Mouse (Mus musculus): Measurements from ENCODE around the gene D6Wsu163e. TPM values are rescaled to one million over a fixed set of nuclear protein-coding genes. Genes with fewer than 3 reads are reported as not detected.

The D6Wsu163e gene
- polyA plus RNA-seq, 1 experiment, result 15.9 TPM

Other genes starting within 250 kb of the D6Wsu163e start
- gene Kcna6, start 199.3 kb upstream of the D6Wsu163e start, polyA plus RNA-seq (2012; ENCODE audit: insufficient read depth, insufficient read length, missing spikeins), result 0.63 and 0.87 TPM in 2 replicates
- gene Ndufa9, start 90.8 kb upstream of the D6Wsu163e start, polyA plus RNA-seq (2012; ENCODE audit: insufficient read depth, insufficient read length, missing spikeins), result 523 and 772 TPM in 2 replicates
- gene Akap3, start 86.9 kb upstream of the D6Wsu163e start, polyA plus RNA-seq (2012; ENCODE audit: insufficient read depth, insufficient read length, missing spikeins), result not detected in 2 replicates
- gene Dyrk4, start 18.1 kb upstream of the D6Wsu163e start, polyA plus RNA-seq (2012; ENCODE audit: insufficient read depth, insufficient read length, missing spikeins), result not detected in 2 replicates
- 1.3 TPM in 1 of 2 replicates, not detected in the other for gene Rad51ap1, start 375 bp upstream of the D6Wsu163e start, polyA plus RNA-seq (2012; ENCODE audit: insufficient read depth, insufficient read length, missing spikeins)
- gene Fgf6, start 75.6 kb downstream of the D6Wsu163e start, polyA plus RNA-seq (2012; ENCODE audit: insufficient read depth, insufficient read length, missing spikeins), result not detected in 2 replicates
- gene Fgf23, start 132.9 kb downstream of the D6Wsu163e start, polyA plus RNA-seq (2012; ENCODE audit: insufficient read depth, insufficient read length, missing spikeins), result not detected in 2 replicates
- 12.9 and 14.6 TPM in 2 replicates for gene Tigar, start 169.6 kb downstream of the D6Wsu163e start, polyA plus RNA-seq (2012; ENCODE audit: insufficient read depth, insufficient read length, missing spikeins)
- 12.2 and 44.0 TPM in 2 replicates for gene Ccnd2, start 212.2 kb downstream of the D6Wsu163e start, polyA plus RNA-seq (2012; ENCODE audit: insufficient read depth, insufficient read length, missing spikeins)

Measured in brown adipose tissue, adult 24 weeks (tissue).